Mouse (Mus musculus): ENCODE results near the gene Lurap1l. TPM values are rescaled to one million over a fixed set of nuclear protein-coding genes. Genes with fewer than 3 reads are reported as not detected.

The Lurap1l gene
- polyA plus RNA-seq (2015; fragmentation: Nextera tagmentation; extraction: Ambion mirVana) = 9.9 and 10.5 TPM in 2 replicates

GRCm38 (mm10) chr4:80910481-80910870 is at the start of gene Lurap1l:
Lurap1l (plus strand) TSS chr4:80910646.
- no peaks in the 10 kb centered on the region for H3K27me3 ChIP-seq (replicated peaks; ENCODE audit: control insufficient read depth, insufficient read depth, low read length)
- peak within 1 kb of the TSS; percentile 77 for H3K9ac ChIP-seq (ENCODE audit: low read depth, low read length)
- no peaks in the 10 kb centered on the region for H3K36me3 ChIP-seq (ENCODE audit: control insufficient read depth, insufficient read depth, low read length)
- WGBS = 0% methylated on average over 10 of the region's 10 CpGs
- H3K4me3 ChIP-seq (ENCODE audit: low read length) = peak within 1 kb of the TSS; percentile 66
- H3K4me2 ChIP-seq (ENCODE audit: low read length) = peak within 1 kb of the TSS; percentile 54
- ATAC-seq = peak; percentile 52
- H3K9me3 ChIP-seq (ENCODE audit: control insufficient read depth, low read length) = no peaks in the 10 kb centered on the region
- H3K4me1 ChIP-seq (ENCODE audit: control insufficient read depth, insufficient read depth, low read depth, low read length) = no peaks in the 10 kb centered on the region
- peak within 1 kb of the TSS; percentile 95 for H3K27ac ChIP-seq (ENCODE audit: low read depth, low read length)

GRCm38 (mm10) chr4:80862962-80863361 is 47.5 kb upstream of the Lurap1l start:
- Histone ChIP-seq H3K4me1 (ENCODE audit: control insufficient read depth, insufficient read depth, low read depth, low read length) (no peaks in the 10 kb centered on the region; the same call in 1 of the 2 replicates), H3K4me2 (ENCODE audit: low read length) (peak overlapping the region; percentile 25), H3K27ac (ENCODE audit: low read depth, low read length) (no peak overlapping the region), H3K9me3 (ENCODE audit: control insufficient read depth, low read length) (no peaks in the 10 kb centered on the region), H3K36me3 (ENCODE audit: control insufficient read depth, insufficient read depth, low read length) (no peaks in the 10 kb centered on the region), H3K27me3 (replicated peaks; ENCODE audit: control insufficient read depth, insufficient read depth, low read length) (0 out of 2 replicates have a peak, but pooled peaks cover 2% of the 10 kb centered on the region), H3K4me3 (ENCODE audit: low read length) (no peak overlapping the region), H3K9ac (ENCODE audit: low read depth, low read length) (no peak overlapping the region)
- 52% methylated on average over 9 of the region's 9 CpGs for WGBS
- no peak for ATAC-seq

- Histone ChIP-seq H3K4me3 (ENCODE audit: low read length) (no peak overlapping the region), H3K27ac (ENCODE audit: low read depth, low read length) (no peak overlapping the region), H3K36me3 (ENCODE audit: control insufficient read depth, insufficient read depth, low read length) (no peaks in the 10 kb centered on the region), H3K9me3 (ENCODE audit: control insufficient read depth, low read length) (no peaks in the 10 kb centered on the region), H3K9ac (ENCODE audit: low read depth, low read length) (no peak overlapping the region), H3K4me1 (ENCODE audit: control insufficient read depth, insufficient read depth, low read depth, low read length) (no peaks in the 10 kb centered on the region; the same call in 1 of the 2 replicates), H3K27me3 (replicated peaks; ENCODE audit: control insufficient read depth, insufficient read depth, low read length) (no peaks in the 10 kb centered on the region), H3K4me2 (ENCODE audit: low read length) (no peak overlapping the region)
- WGBS = 59% methylated on average over 7 of the region's 7 CpGs
- no peak for ATAC-seq
Observed at GRCm38 (mm10) chr4:80863906-80864305, 46.5 kb upstream of the Lurap1l start.

- Histone ChIP-seq H3K36me3 (ENCODE audit: control insufficient read depth, insufficient read depth, low read length) (no peaks in the 10 kb centered on the region), H3K4me3 (ENCODE audit: low read length) (peak overlapping the region; percentile 37), H3K4me2 (ENCODE audit: low read length) (peak overlapping the region; percentile 74), H3K4me1 (ENCODE audit: control insufficient read depth, insufficient read depth, low read depth, low read length) (no peaks in the 10 kb centered on the region; the same call in 1 of the 2 replicates), H3K9ac (ENCODE audit: low read depth, low read length) (peak overlapping the region; percentile 64), H3K27ac (ENCODE audit: low read depth, low read length) (0 out of 2 replicates have a peak overlapping the region, but pooled peaks have one; percentile 20), H3K27me3 (replicated peaks; ENCODE audit: control insufficient read depth, insufficient read depth, low read length) (no peaks in the 10 kb centered on the region), H3K9me3 (ENCODE audit: control insufficient read depth, low read length) (no peaks in the 10 kb centered on the region)
- ATAC-seq = peak; percentile 91
- under 1% methylated on average over 17 of the region's 17 CpGs for WGBS
Observed at GRCm38 (mm10) chr4:80864511-80864922, 45.9 kb upstream of the Lurap1l start.

- Histone ChIP-seq H3K27me3 (replicated peaks; ENCODE audit: control insufficient read depth, insufficient read depth, low read length) (no peaks in the 10 kb centered on the region), H3K4me1 (ENCODE audit: control insufficient read depth, insufficient read depth, low read depth, low read length) (no peaks in the 10 kb centered on the region; the same call in 1 of the 2 replicates), H3K4me3 (ENCODE audit: low read length) (no peak overlapping the region), H3K4me2 (ENCODE audit: low read length) (no peak overlapping the region), H3K27ac (ENCODE audit: low read depth, low read length) (no peak overlapping the region), H3K9ac (ENCODE audit: low read depth, low read length) (no peak overlapping the region), H3K9me3 (ENCODE audit: control insufficient read depth, low read length) (no peaks in the 10 kb centered on the region), H3K36me3 (ENCODE audit: control insufficient read depth, insufficient read depth, low read length) (no peaks in the 10 kb centered on the region)
- 13% methylated on average over 5 of the region's 5 CpGs for WGBS
- peak; percentile 78 for ATAC-seq
Observed at GRCm38 (mm10) chr4:80866065-80866464, 44.4 kb upstream of the Lurap1l start.

- H3K9ac ChIP-seq (ENCODE audit: low read depth, low read length) = no peak overlapping the region
- no peak overlapping the region for H3K27ac ChIP-seq (ENCODE audit: low read depth, low read length)
- no peaks in the 10 kb centered on the region for H3K36me3 ChIP-seq (ENCODE audit: control insufficient read depth, insufficient read depth, low read length)
- H3K27me3 ChIP-seq (replicated peaks; ENCODE audit: control insufficient read depth, insufficient read depth, low read length) = no peaks in the 10 kb centered on the region
- no peaks in the 10 kb centered on the region for H3K4me1 ChIP-seq (ENCODE audit: control insufficient read depth, insufficient read depth, low read depth, low read length)
- WGBS = 52% methylated on average over 2 of the region's 2 CpGs
- ATAC-seq = no peak
- H3K4me2 ChIP-seq (ENCODE audit: low read length) = no peak overlapping the region
- no peaks in the 10 kb centered on the region for H3K9me3 ChIP-seq (ENCODE audit: control insufficient read depth, low read length)
- H3K4me3 ChIP-seq (ENCODE audit: low read length) = no peak overlapping the region
Observed at GRCm38 (mm10) chr4:80869598-80869997, 40.8 kb upstream of the Lurap1l start.

GRCm38 (mm10) chr4:80872847-80873644 is 37.4 kb upstream of the Lurap1l start:
- H3K27me3 ChIP-seq (replicated peaks; ENCODE audit: control insufficient read depth, insufficient read depth, low read length) = no peaks in the 10 kb centered on the region
- H3K4me3 ChIP-seq (ENCODE audit: low read length) = no peak overlapping the region
- H3K27ac ChIP-seq (ENCODE audit: low read depth, low read length) = no peak overlapping the region
- ATAC-seq = no peak
- H3K4me1 ChIP-seq (ENCODE audit: control insufficient read depth, insufficient read depth, low read depth, low read length) = no peaks in the 10 kb centered on the region
- H3K4me2 ChIP-seq (ENCODE audit: low read length) = no peak overlapping the region
- WGBS = 41% methylated on average over 6 of the region's 6 CpGs
- H3K36me3 ChIP-seq (ENCODE audit: control insufficient read depth, insufficient read depth, low read length) = no peaks in the 10 kb centered on the region
- no peak overlapping the region for H3K9ac ChIP-seq (ENCODE audit: low read depth, low read length)
- H3K9me3 ChIP-seq (ENCODE audit: control insufficient read depth, low read length) = no peaks in the 10 kb centered on the region

GRCm38 (mm10) chr4:80874121-80874859 is 36.2 kb upstream of the Lurap1l start:
- Histone ChIP-seq H3K4me1 (ENCODE audit: control insufficient read depth, insufficient read depth, low read depth, low read length) (no peaks in the 10 kb centered on the region), H3K4me2 (ENCODE audit: low read length) (no peak overlapping the region), H3K36me3 (ENCODE audit: control insufficient read depth, insufficient read depth, low read length) (no peaks in the 10 kb centered on the region), H3K27me3 (replicated peaks; ENCODE audit: control insufficient read depth, insufficient read depth, low read length) (no peaks in the 10 kb centered on the region), H3K9me3 (ENCODE audit: control insufficient read depth, low read length) (no peaks in the 10 kb centered on the region), H3K4me3 (ENCODE audit: low read length) (no peak overlapping the region), H3K27ac (ENCODE audit: low read depth, low read length) (no peak overlapping the region), H3K9ac (ENCODE audit: low read depth, low read length) (no peak overlapping the region)
- ATAC-seq = no peak
- WGBS = 66% methylated on average over 5 of the region's 5 CpGs

GRCm38 (mm10) chr4:80875055-80875454 is 35.4 kb upstream of the Lurap1l start:
- H3K36me3 ChIP-seq (ENCODE audit: control insufficient read depth, insufficient read depth, low read length) = no peaks in the 10 kb centered on the region
- H3K27ac ChIP-seq (ENCODE audit: low read depth, low read length) = no peak overlapping the region
- H3K4me3 ChIP-seq (ENCODE audit: low read length) = no peak overlapping the region
- 68% methylated on average over 4 of the region's 4 CpGs for WGBS
- no peak overlapping the region for H3K4me2 ChIP-seq (ENCODE audit: low read length)
- no peaks in the 10 kb centered on the region for H3K9me3 ChIP-seq (ENCODE audit: control insufficient read depth, low read length)
- H3K27me3 ChIP-seq (replicated peaks; ENCODE audit: control insufficient read depth, insufficient read depth, low read length) = no peaks in the 10 kb centered on the region
- ATAC-seq = no peak
- no peaks in the 10 kb centered on the region for H3K4me1 ChIP-seq (ENCODE audit: control insufficient read depth, insufficient read depth, low read depth, low read length)
- H3K9ac ChIP-seq (ENCODE audit: low read depth, low read length) = no peak overlapping the region
